Mouse (Mus musculus) kidney, postnatal 0 days (tissue): ENCODE results near the gene Gm20388. TPM values are rescaled to one million over a fixed set of nuclear protein-coding genes. Genes with fewer than 3 reads are reported as not detected.
"Not testable (repeated sequence)": the region's sequence is repeated elsewhere in the genome, so short reads cannot be mapped to it uniquely, and the experiment has no call there.

ENCODE experiments used
- ATAC-seq: fragments of 200-750 bp; cut with Nextera tagmentation; replicated peaks from 2 replicates; pipeline ENCODE4 v1.8.0; 2017; ENCODE audit warnings: low read depth, moderate number of reproducible peaks, moderate TSS enrichment, moderate library complexity; ENCODE audit not compliant: low FRiP score
- DNase-seq: peaks from one replicate; pipeline ENCODE4 v3.0.0-alpha.2; 2016; ENCODE audit warnings: low spot score
- H3K27ac ChIP-seq: fragments of 300-500 bp; sonication (generic); 2 replicates; pipeline ENCODE4 v1.5.1; 2014; ENCODE audit warnings: mild to moderate bottlenecking
- H3K27me3 ChIP-seq: fragments of 300-500 bp; sonication (generic); 2 replicates; pipeline ENCODE4 v1.6.1; 2014; ENCODE audit warnings: low read length, mixed read lengths; ENCODE audit not compliant: insufficient read depth
- H3K36me3 ChIP-seq: fragments of 300-500 bp; sonication (generic); 2 replicates; pipeline ENCODE4 v1.6.1; 2014; ENCODE audit warnings: low read length, mixed read lengths; ENCODE audit not compliant: insufficient read depth
- H3K4me1 ChIP-seq: fragments of 300-500 bp; sonication (generic); replicated peaks from 2 replicates; pipeline ENCODE4 v1.6.1; 2014; ENCODE audit warnings: antibody characterized with exemption, low read length, mixed read lengths; ENCODE audit not compliant: insufficient read depth
- H3K4me2 ChIP-seq: fragments of 300-500 bp; sonication (generic); 2 replicates; pipeline ENCODE4 v1.6.1; 2014; ENCODE audit warnings: mild to moderate bottlenecking, low read length, moderate library complexity, mixed read lengths
- H3K4me3 ChIP-seq: fragments of 300-500 bp; sonication (generic); replicated peaks from 2 replicates; pipeline ENCODE4 v1.5.1; 2014; ENCODE audit warnings: low read depth, low read length
- H3K9ac ChIP-seq: fragments of 300-500 bp; sonication (generic); 2 replicates; pipeline ENCODE4 v1.6.1; 2014; ENCODE audit warnings: low read depth, low read length
- H3K9me3 ChIP-seq: fragments of 300-500 bp; sonication (generic); replicated peaks from 2 replicates; pipeline ENCODE4 v1.6.1; 2016; ENCODE audit warnings: low read length, inconsistent platforms, mixed read lengths
- CTCF ChIP-seq: IDR thresholded peaks from 2 replicates; pipeline ENCODE4 v1.5.1; 2016; ENCODE audit warnings: antibody characterized with exemption, low read depth, mild to moderate bottlenecking, moderate library complexity
- WGBS: fragments of 180-500 bp; shearing (Covaris S2); extraction: QIAGEN DNeasy Blood & Tissue Kit; methylation state at CpG from one replicate; pipeline ENCODE4 v1.1.7; 2014; 5-methylcytosine and 5-hydroxymethylcytosine counted together
- polyA plus RNA-seq: library from polyadenylated mRNA; unstranded; fragments of >200 nt; fragmentation: Nextera tagmentation; extraction: Ambion mirVana; gene quantifications from 2 replicates; pipeline ENCODE4 v1.2.1, GENCODE M21; 2015

Gene Gm20388
- polyA plus RNA-seq, 1 experiment from 2014 or later, result not detected

DNA sequence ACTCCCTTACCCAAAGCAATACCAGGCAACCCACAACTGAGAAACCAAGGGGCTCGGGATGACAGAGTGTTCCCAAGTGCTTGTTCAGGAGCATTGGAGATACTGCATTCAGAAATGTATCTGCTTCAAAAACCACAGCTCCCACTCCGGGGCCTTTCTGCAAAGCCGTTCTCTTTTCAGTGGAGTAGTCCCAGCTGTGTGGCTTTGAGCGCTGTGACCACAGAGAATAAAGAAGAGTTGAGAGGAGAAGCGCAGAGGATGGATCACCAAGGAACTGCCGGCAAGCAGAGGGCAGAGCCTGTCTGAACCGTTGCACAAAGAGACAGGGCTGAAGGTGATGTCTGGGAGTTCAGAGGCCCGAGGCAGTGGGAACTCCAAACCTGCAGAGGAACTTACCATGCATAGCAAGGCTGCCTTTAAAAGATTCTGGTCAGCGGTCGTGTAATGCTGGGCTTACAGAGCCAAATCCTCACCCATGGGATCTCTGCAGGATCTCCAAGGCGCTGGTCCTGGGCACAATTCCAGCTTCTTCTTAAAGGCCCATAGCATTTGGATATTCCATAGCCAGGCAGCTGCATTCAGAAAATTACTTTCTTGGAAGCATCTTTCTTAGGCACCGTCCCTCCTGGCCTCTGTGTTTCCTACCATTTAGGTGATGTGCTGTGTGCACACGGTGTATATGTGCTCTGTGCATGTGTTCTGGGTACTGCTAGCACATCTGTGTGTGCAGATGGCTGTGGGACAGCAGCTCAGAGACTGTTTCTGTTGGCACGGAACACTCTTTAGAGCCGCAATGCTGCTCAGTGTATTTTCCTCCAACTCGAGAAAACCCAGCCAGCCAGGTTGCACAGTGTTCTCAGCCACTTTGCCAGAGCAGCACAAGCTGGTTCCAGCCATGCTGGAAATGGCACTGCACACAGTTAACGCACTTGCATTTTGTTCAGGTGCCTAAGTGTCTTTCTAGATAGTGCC is 4261.2 kb downstream of the Gm20388 start:
- Histone ChIP-seq H3K36me3 (no peaks in the 10 kb centered on the region), H3K4me2 (no peak overlapping the region), H3K9me3 (no peaks in the 10 kb centered on the region), H3K9ac (no peak overlapping the region), H3K4me1 (peaks cover 12% of the 10 kb centered on the region), H3K27me3 (no peaks in the 10 kb centered on the region), H3K4me3 (no peak overlapping the region), H3K27ac (no peak overlapping the region)
- WGBS, result 47% methylated on average over 17 of the region's 17 CpGs
- ATAC-seq (no peak), DNase-seq (peak; percentile 60)
- no peak for TF ChIP-seq CTCF

DNA sequence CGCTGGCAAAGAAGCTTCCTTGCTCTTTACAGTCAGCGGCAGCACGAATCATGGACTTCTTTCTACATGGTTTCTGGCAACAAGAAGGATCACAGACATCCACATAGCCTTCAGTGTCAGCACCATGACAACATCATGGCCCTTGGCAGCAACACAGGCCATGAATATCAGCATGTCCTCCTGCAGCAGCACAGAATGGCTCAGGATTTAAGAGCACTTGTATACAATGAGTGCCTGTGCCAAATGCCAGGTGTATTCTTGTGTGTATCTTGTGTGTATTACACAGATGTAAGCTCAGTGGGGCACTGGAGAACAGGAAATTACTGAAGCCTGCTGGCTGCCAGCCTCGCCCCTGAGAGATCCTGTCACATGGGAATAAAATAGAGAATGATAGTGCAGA is 4263.0 kb downstream of the Gm20388 start:
- ATAC-seq (no peak), DNase-seq (no peak)
- no peak for TF ChIP-seq CTCF
- no peaks in the 10 kb centered on the region for H3K27me3 ChIP-seq
- no peaks in the 10 kb centered on the region for H3K9me3 ChIP-seq
- no peak overlapping the region for H3K9ac ChIP-seq
- H3K4me2 ChIP-seq, result no peak overlapping the region
- H3K27ac ChIP-seq, result no peak overlapping the region
- H3K4me1 ChIP-seq, result peaks cover 12% of the 10 kb centered on the region
- H3K36me3 ChIP-seq, result no peaks in the 10 kb centered on the region
- no peak overlapping the region for H3K4me3 ChIP-seq
- 63% methylated on average over 4 of the region's 4 CpGs for WGBS

DNA sequence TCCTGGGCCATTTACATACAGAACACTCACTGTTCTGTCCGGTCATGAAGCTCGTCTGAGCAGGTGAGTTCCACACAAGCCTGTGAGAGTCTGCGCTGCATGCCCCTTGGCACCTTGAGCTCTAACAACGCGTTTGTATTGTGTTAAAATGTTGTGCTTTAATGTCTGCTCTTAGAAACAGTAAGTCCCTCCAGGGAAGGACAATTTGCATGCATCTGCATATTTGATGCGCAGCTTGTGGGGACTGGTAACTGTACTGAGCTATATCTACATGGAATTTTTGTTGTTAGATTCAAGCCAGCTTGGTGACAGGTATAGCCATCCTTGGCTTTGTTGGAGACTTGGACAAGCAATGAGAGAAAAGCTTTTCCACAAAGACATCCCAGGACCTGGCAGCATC is 4265.5 kb downstream of the Gm20388 start:
- Histone ChIP-seq H3K4me3 (no peak overlapping the region), H3K4me2 (no peak overlapping the region), H3K4me1 (peaks cover 12% of the 10 kb centered on the region), H3K9ac (no peak overlapping the region), H3K27ac (no peak overlapping the region), H3K27me3 (no peaks in the 10 kb centered on the region), H3K9me3 (no peaks in the 10 kb centered on the region), H3K36me3 (no peaks in the 10 kb centered on the region)
- WGBS, result 85% methylated on average over 6 of the region's 6 CpGs
- no peak for DNase-seq
- no peak for ATAC-seq
- no peak for TF ChIP-seq CTCF

DNA sequence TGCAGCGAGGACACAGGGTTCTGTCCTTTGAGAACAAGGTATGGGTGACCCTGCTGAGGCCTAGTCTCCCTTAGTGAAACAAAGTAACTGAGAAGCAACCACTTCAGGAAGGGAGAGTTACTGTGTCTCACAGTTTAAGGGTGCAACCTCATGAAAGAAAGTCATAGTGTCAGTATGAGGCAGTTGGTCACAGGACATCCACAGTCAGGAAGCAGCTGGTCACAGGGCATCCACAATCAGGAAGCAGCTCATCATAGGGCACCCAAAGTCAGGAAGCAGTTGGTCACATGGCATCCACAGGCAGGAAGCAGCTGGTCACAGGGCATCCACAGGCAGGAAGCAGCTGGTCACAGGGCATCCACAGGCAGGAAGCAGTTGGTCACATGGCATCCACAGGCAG is 4266.5 kb downstream of the Gm20388 start:
- not testable (repeated sequence) for H3K4me3 ChIP-seq, H3K9ac ChIP-seq, DNase-seq, ATAC-seq, H3K36me3 ChIP-seq, H3K4me1 ChIP-seq, H3K9me3 ChIP-seq, H3K4me2 ChIP-seq, H3K27me3 ChIP-seq, H3K27ac ChIP-seq
- 85% methylated on average over 1 of the region's 1 CpGs for WGBS

DNA sequence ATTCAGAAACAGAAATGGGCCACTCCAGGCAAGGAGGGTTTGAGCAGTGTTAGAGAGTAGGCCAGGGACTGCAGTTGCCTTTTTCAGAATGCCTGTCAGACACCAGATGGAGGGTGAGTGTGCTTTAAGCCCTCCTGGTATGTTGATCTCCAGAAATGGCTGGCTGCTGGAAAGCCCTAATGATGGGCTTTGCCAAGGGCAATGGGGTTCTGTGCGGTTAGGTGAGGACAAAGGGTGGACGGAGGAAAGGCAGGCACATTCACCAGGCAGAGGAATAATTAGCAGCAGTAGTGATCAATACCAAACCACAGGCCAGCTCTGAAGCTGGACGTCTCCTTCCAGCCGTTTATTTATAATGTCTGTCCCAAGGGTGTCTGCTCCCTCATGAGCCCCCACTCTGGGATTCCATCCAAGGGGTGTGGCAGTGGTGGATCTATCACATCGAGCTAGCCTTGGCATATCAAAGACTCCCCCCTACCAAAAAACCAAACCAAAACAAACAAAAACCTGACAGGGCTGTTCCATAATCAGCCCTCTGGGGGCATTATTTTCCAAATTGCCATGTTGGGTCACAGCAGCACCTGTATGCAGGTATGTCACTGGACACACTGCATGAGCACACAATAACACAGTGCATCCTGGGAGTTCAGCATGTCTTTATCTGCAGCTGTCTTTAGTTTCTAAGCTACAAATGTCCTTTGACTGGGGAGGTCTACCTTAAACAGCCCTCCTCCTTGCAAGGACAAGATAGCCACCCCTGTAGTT is 4270.2 kb downstream of the Gm20388 start:
- Histone ChIP-seq H3K36me3 (no peaks in the 10 kb centered on the region), H3K4me3 (no peak overlapping the region), H3K27me3 (no peaks in the 10 kb centered on the region), H3K4me1 (no peaks in the 10 kb centered on the region), H3K27ac (no peak overlapping the region), H3K9ac (no peak overlapping the region), H3K9me3 (no peaks in the 10 kb centered on the region), H3K4me2 (no peak overlapping the region)
- DNase-seq (no peak), ATAC-seq (no peak)
- WGBS, result 66% methylated on average over 5 of the region's 5 CpGs
- no peak for TF ChIP-seq CTCF

DNA sequence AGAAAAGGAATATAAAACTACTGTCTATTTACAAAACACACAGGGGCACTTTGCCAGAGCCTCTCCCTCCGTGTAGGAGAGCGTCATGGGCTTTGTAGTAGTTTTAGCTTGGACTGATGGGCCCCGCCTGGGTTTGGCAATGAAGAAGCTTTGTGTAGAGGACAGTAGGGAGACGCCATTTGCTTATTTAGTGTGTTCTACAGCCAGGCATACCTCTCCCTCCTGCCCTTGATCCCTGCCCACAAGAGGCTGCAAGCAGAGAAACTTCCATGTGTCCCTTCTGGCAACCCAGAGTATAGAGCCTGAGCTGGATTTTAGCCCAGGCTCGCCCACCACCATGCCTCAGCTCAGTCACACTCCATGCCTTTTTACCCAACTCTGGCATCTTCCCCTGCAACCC is 4271.1 kb downstream of the Gm20388 start:
- no peak for ATAC-seq
- no peaks in the 10 kb centered on the region for H3K36me3 ChIP-seq
- H3K27ac ChIP-seq, result no peak overlapping the region
- H3K9me3 ChIP-seq, result no peaks in the 10 kb centered on the region
- H3K4me1 ChIP-seq, result no peaks in the 10 kb centered on the region
- no peaks in the 10 kb centered on the region for H3K27me3 ChIP-seq
- H3K4me2 ChIP-seq, result no peak overlapping the region
- no peak overlapping the region for H3K4me3 ChIP-seq
- no peak for TF ChIP-seq CTCF
- WGBS, result 62% methylated on average over 5 of the region's 5 CpGs
- no peak overlapping the region for H3K9ac ChIP-seq
- DNase-seq, result no peak
